Mouse (Mus musculus): ENCODE results near the gene Nanos3. TPM values are rescaled to one million over a fixed set of nuclear protein-coding genes. Genes with fewer than 3 reads are reported as not detected.
A peak's percentile ranks its signal among the peaks of the same experiment; 100 is the strongest.

Nanos3 gene
- total RNA-seq, 2 experiments from 2014 or later: not detected

DNA sequence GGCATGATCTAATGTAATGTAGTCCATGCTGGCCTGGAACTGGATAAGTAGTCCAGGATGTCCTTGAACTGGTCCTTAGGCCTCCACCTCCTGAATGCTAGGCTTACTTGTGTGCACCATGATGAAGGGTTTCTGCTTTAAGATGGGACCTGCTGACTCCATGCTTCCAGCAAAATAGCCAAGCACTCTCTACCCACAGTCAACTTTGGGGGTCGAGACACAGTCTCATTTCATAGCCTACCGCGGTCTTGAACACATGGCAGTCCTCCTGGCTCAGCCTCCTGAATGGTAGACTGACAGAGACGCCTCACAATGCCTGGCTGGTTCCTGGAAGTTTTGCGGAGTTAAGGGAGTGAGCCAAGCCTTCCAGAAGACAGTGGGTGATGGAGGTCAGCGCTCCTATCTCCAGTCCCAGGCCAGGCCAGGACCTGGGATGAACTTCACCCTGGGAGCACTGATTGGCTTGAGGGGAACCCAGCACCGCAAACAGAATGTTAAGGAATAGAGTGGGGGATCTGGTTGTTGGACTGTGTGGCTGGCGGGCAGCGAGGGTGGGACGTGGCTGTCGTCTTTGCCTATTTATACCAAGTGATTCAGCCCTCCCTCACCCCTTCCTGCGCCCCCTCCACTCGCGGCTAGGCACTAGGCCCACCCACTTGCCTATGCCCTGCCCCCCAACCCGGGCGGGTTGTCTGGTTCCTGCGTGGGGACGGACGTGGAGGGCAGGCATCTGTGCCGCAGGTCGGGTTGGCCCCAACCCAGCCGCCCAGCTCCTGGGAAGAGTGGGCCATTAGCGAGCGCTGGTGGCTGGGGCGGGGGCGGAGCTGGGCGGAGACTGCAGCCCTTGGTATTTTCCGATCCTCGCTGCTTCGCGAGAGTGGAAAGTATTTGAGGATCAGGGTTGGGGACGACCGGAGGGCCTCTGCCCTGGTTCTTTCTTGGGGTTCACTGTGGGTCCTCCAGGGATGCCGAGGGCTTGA is 18.2 kb upstream of the Nanos3 start:
- ATAC-seq (replicated peaks; ENCODE audit: low FRiP score, poor library complexity, severe bottlenecking): no peak

DNA sequence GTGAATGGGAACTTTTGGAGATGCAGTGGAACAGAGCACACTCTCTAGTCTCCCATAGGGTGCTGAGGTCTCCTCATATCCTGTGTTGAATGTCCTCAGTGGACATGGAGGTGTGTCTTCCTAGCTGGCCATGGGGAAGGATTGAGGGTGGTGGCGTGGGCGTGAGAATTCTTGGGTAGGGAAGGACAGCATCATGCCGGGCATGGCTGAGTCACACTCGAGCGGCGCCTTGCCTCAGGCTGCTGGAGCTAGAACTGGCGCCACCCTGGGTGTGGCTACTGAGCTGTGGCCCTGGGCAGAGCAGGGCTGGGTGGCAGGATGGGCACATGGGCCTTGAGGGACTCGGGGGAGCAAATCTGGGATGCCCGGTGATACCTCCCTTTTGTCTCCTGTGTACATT is 17.4 kb upstream of the Nanos3 start:
- 0 out of 2 replicates have a peak, but pooled peaks have one; percentile 45 for ATAC-seq (replicated peaks; ENCODE audit: low FRiP score, poor library complexity, severe bottlenecking)

DNA sequence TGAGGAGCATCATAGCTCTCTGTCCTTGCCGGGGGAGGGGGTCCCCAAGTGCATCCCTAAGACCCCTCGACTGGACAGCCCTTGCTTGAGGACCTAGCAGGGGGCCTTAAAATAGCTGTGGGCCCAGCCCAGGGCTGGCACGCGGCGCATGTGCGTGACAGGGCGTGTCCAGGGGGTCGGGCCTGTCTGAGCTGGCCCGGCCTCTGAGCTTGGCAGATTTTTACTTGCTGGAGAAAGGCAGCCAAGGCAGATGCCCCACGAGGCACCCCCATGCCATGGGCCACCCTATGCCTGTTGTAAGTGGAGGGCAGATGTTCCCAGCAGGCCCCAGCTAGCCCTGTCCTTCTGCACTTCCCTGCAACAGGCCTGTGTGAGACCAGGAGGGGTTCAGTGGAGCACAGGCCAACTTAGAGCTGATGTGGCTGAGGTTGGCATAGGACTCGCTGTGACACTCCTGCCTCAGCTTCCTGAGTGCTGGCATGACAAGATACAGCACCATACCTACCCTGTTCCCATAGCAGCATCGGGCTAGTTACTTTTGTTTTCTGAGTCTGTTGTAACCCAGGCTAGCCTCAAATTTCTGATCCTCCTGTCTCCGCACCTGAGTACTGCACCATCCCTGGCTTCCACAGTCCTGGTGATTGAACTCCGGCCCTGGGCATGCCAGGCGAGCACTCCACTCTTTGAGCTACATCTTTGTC is 16.7 kb upstream of the Nanos3 start:
- no peak for ATAC-seq (replicated peaks; ENCODE audit: low FRiP score, poor library complexity, severe bottlenecking)

DNA sequence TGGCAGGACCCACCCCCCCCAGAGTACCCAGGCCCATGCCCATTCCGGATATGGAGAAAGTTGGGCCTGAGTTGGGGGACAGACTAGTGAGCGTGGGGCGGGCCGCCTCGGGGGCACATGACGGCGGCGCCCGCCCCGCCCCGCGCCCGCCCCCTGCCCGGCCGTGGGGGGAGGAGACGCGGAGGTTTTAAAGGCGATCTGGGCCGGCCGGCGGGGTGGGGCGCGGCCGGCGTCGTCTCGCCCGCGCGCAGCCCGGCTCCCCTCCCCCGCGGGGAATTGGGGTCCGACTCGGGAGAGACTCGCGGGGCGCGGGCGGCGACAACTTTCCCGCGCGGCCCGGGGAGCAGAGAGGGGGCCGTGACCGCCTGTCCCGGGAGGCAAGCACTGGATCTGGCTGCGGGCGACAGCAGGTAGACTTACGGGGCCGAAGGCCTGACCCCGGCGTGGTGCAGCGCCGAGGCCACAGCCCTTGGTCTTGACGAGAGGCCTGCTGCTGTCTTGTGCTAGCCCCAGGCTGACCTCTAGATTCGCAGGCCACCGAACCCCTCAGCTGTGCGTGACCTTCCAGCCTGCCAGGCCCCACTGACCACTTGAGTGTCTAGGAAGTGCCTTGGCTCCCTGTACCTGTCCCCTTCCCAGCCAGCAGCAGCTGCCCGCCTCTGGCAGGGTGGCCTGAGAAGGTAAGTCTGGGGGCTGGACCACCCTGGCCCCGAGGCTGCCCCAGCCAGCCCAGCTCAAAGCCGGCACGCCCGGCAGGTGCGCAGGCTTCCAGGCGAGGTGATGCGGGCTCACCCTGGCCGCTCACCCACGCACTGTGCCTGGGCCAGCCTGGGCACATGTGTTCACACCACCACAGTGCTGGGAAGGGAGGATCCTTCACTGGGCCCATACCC is 15.9 kb upstream of the Nanos3 start:
- ATAC-seq (replicated peaks; ENCODE audit: low FRiP score, poor library complexity, severe bottlenecking): no peak

DNA sequence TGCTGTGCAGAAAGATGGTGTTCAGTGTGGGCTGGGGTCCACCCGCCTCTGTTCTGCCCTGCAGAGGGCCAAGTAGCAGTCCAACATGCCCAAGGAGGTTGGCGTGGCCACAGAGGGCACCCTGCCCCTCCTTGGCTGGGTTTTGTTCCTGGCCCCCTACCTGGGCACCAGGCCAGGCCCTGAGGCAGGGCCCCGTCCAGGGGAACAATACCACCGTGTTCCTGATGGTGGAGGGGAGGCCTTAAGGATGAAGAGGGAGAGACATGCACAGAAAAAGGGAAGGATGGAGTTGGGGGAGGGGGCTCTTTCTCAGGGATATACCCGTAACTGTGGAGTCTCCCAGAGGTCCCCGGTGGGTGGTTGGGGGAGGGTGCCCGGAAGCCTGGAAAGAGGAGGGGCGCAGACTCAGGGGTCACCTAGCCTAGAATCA is 15.1 kb upstream of the Nanos3 start:
- no peak for ATAC-seq (replicated peaks; ENCODE audit: low FRiP score, poor library complexity, severe bottlenecking)

DNA sequence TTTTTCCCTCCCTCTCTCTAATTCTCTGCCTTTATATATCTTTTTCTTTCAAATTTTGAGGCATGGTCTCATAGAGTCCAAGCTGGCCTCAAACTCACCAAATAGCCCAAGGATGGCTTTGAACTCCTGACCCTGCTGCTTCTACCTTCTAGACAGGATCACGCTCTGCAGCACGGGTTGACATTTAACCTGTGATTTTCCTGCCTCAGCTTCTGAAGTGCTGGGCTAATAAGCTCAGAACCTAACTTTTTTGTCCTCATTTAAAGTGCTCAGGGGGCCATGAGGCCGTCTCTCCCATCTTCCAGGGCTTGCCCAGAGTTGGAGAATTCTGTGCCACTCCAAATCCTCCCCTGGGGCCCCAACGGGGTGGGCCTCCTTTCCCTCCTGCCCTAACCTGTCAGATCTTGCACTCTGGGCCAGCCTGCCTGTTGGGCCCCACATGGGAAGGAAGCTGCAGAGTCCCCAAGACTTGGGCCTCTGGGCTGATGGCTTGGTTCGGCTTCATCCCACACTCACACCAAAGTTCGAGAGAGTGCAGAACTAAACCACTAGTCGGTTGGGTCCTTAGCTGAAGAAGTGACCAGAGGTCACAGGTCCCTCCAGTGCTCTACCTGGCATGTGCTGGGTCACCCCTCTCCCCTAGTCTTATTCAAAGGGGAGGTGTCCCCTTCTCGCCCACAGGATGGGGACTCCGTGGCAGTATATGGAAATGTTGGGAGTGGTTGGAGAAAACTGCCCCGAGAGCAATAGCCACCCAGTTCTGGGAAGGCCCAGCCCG is 14.5 kb upstream of the Nanos3 start:
- ATAC-seq (replicated peaks; ENCODE audit: low FRiP score, poor library complexity, severe bottlenecking): no peak

DNA sequence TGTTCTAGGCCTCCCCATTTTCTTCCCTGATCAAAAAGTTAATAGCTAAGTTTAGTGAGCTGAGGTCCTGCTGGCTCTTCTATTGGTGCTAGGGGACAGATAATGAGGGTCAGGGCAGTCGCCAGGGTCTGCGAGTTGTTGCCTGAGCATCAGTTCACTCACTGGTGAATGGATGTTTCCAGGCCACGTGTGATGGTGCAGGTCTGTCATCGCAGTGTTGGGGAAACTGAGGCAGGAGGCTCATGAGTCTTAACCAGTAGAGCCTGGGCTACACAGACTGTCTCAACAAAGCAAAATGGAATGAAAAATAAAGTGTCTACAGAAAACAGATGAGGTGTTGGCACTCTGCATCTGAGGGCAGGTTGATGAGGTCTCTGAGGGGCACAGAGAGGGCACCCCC is 13.9 kb upstream of the Nanos3 start:
- no peak for ATAC-seq (replicated peaks; ENCODE audit: low FRiP score, poor library complexity, severe bottlenecking)

DNA sequence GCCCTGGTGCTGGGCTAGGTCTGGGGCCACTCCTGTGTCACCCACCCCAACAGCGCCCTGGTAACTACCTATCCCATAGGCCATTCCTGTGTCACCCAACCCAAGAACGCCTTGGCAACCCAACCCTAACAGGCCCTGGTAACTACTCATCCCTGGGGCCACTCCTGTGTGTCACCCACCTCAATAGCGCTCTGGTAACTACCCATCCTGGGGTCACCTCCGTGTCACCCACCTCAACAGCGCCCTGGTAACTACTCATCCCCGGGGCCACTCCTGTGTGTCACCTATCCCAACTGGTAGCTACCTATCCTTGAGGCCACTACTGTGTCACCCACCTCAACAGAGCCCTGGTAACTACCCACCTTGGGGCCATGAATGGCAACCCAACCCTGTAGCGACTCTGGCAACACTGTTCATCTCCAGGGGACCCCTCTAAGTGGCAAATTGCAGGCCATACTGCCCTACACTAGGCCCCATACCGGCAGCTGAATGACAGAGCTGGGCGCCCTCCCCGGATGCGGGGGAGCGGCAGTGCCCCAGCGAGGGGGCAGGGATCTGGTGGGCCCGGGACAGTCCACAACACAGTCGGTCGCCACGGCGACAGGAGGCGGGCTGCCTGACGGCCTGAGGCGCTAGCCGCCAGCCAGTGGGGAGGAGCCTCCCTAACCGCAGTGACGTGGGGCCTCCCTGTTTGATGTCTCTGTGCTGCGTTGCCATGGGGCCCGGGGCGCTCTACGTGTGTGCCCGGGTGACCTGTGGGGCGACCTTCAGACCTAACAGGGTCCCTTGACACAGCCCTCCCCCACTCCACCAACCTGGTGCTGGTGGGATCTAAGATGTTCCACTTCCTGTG is 13.1 kb upstream of the Nanos3 start:
- peak; percentile 72 for ATAC-seq (replicated peaks; ENCODE audit: low FRiP score, poor library complexity, severe bottlenecking)

DNA sequence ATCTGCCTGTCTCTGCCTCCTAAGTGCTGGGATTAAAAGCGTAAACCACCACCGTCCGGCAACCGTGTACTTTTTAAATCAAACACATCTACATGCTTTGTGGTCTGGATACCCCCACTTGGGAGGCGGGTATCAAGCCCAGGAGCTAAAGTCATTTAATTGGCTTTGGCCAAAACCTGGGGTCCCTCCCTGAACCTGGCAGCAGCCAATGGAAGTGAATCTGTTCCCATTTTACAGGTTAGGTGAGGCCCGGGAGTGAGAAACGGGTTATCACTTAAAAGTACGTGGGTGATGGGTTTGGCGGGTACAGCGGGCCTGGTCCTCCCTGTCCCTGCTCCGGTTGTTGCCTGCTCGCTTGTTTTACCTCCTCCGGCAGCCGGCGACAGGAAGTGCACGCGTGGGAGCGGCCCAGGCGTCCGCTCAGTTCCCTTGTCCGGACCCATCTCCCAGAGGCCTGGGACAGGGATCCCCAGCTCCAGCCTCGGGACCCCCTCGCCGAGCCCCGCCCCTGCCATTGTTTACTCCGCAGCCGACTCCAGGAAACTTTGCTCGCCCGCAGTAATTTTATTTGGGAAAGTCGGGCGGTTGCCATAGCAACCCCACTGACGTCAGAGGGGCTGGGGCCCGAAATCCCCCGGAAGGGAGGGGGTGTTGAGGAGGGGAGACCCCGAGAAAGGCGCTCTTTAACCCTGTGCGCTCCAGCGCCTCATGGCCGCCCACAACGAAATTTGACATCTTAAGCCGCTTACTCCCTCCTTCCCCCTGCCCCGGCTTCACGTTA is 12.3 kb upstream of the Nanos3 start:
- ATAC-seq (replicated peaks; ENCODE audit: low FRiP score, poor library complexity, severe bottlenecking): no peak

DNA sequence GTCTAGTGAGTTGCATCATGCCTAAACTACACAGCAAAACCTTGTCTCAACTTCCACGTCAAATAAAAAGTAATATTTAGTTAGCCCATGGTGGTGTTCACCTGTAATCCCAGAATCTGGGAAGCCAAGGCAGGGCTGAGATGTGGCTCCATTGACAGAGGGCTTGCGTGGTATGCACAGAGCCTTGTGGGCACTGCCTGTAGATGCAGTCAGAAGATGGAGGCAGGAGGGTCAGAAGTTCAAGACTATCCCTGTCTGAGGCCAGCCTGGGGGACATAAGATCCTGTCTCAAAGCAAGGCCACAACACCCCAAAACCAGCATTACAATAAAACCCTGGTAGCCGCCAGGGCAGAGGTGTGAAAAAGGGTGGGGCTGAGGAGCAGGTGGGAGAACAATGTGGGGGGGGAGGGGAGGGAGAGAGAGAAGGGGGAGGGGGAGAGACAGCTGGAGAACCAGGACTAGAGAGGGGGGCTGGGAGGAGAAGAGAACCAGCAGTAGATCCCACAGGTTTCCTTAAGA is 9.3 kb upstream of the Nanos3 start:
- ATAC-seq (replicated peaks; ENCODE audit: low FRiP score, poor library complexity, severe bottlenecking): no peak

DNA sequence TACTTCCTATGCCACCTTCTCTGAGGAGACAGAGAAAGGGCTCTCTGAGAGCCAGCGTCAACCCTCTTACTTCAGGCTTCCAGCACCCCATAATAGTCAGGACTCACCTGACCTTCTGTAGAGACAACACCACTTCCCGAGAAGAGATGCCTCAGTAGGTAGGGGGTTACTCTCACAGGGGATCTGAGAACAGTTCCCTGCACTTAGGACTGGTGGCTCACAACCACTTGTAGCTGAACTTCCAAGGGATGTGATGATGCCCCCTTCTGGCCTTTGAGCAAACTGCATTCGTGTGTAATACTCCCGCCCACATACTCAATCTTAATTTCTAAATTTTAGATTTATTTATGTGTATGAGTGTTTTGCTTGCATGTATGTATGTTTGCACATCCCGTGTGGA is 8.5 kb upstream of the Nanos3 start:
- no peak for ATAC-seq (replicated peaks; ENCODE audit: low FRiP score, poor library complexity, severe bottlenecking)

DNA sequence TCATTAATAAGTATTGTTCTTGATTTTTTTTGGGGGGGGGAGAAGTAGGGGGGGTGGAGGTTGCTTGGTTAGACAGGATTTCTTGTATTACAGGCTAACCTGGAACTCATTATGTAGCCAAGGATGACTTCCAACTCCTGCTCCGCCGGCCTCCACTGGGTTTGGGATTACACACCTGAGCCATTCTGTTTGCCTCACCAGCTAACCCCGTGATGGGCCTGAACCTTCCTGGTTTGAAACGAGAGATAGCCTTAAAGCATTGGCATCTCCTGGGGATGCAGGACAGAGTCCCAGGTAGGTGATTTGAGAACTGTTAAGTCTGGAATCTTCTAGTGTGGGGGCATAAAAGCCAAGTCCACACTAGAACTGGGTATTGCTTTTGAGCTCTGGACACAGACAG is 8.1 kb upstream of the Nanos3 start:
- ATAC-seq (replicated peaks; ENCODE audit: low FRiP score, poor library complexity, severe bottlenecking): no peak

DNA sequence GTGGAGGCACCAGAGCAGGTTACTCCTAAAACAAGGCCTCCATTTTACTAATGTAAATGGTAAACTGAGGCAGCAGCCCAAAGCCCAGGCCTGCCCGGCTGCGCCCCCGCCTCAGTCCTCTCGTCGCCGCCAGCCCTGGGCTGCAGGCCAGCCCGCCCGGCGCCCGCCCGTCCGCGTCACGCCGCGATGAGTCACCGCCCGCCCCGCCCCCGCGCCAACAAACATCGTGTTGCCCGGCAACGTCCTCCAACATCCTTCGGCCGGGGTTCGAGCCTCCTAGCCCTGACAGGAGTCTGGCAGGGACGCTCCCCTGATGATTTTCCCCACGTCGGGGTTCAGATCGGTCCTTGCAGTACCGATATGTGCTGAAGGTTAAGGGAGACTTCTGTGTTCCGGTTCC is 7.5 kb upstream of the Nanos3 start:
- ATAC-seq (replicated peaks; ENCODE audit: low FRiP score, poor library complexity, severe bottlenecking): peak; percentile 74

DNA sequence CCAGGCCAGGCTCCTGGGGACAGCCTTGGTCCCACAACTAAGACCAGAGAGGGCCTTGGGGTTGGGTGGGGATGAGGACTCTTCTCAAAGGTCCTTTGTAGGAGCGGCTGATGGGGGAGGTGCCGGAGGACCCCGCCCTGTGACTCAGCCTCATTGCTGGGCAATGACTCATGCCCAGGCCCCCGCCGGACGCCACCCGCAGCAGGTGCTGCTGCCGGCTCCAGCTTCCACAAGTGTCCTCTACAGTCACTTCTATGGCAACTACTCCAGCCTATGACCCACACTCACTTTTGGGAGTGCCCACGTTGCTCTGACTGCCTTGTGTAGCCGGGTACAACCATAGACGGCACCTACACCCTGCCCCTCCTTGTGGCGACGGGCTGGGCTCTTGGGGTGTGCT is 7.0 kb upstream of the Nanos3 start:
- ATAC-seq (replicated peaks; ENCODE audit: low FRiP score, poor library complexity, severe bottlenecking): peak; percentile 89

DNA sequence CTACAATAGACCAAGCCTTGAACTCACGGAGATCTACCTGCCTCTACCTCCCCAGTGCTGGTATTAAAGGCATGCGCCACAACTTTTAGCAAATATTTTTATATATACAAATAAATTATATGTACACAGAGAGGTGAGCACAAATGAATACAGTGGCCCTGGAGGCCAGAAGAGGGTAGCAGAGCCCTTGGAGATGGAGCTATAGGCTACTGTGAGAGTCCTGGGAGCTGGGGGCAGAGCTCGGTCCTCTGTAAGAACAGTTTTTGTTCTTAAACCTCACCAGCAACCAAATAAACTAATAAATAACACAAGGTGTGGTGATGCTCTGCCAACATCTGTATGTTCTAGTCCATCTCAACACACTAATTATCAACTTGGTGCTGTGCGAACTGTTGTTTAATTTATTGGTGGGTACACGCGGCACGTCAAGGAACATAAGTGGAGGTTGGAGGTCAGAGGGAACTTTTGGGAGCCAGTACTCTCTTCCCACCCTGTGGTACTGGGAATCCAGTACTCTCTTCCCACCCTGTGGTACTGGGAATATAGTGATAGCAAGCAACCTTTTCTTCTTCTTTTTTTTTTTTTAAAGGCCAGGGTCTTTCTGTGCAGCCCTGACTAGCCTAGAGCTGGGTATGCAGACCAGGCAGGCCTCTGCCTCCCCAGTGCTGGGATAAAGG is 5.3 kb upstream of the Nanos3 start:
- ATAC-seq (replicated peaks; ENCODE audit: low FRiP score, poor library complexity, severe bottlenecking): no peak

DNA sequence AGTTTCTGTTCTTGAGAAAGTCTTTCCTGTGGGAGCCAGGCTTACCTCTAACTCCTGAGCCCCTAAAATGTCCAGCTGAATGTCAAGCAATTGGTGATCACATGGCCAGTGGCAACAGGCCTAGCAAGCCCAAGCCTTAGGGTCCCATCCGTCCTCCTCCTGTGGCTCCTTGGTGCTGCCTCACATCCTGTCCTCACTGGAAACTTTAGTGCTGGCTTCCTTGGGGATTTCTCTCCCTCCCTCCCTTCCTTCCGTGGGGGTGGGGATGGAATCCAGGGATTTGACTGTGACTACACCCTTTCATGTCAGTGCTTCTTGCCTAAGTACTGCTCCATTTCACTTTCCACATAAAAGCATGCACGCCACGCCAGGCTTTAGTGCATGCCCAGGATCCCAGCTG is 4.6 kb upstream of the Nanos3 start:
- no peak for ATAC-seq (replicated peaks; ENCODE audit: low FRiP score, poor library complexity, severe bottlenecking)

DNA sequence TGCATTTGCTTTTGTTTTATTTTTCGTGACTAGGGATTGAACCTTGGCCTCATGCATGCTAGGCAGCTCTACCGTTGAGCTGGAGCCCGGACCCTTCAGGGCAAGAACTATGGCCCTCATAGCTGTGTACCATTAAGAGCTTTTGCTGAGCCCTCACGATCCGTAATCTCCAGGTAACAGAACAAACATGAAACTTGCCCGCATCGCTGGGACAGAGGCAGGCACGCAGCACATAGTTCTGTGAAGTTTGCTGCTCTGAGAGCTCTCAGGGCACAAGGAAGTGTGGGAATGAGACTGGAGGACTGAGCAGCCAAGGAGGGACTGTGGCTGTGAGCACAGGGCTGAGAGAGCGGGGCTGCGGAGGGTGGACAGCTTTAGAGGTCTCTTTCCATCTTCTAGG is 3.7 kb upstream of the Nanos3 start:
- ATAC-seq (replicated peaks; ENCODE audit: low FRiP score, poor library complexity, severe bottlenecking): no peak

Measured in erythroblast, adult 5-6 weeks (primary cell).